Mouse (Mus musculus): ENCODE data around the gene Fmo1.

GRCm38 (mm10) chr1:162814932-162815331, 51.5 kb downstream of the Fmo1 start:
- TF ChIP-seq CTCF (IDR thresholded peaks at IDR 0.05; ENCODE audit: low read depth, low read length) (no peak), POLR2A (IDR thresholded peaks at IDR 0.05; ENCODE audit: insufficient read depth, low read length) (no peak), EP300 (IDR thresholded peaks at IDR 0.05; ENCODE audit: insufficient read depth, low read depth, low read length) (no peak)

Data from ES-Bruce4 (cell line).